13 mouse cellular contexts compared by ENCODE assay signal in genomic region chr4:103216046-103216445, GRCm38 (mm10). TPM values are rescaled to one million over a fixed set of nuclear protein-coding genes. Genes with fewer than 3 reads are reported as not detected.
A peak's percentile ranks its signal among the peaks of the same experiment; 100 is the strongest.
DNase-seq lines count a peak whose midpoint lies in the region; ATAC-seq lines count a peak whose summit lies in the region.
"Had no signal": no experiment of that assay in that cellular context is flagged by ENCODE, and none has a peak within 500 bp of the region (broad histone marks: within the 10 kb centered on the region; RNA-seq: fewer than 3 reads in every experiment).

No protein-coding gene starts in this region.

- 79% methylated on average over 6 of the region's 6 CpGs for WGBS in kidney, embryonic 14.5 days
- 72% methylated on average over 6 of the region's 6 CpGs for WGBS in liver, embryonic 11.5 days

- intact Hi-C loops in gastrocnemius, postnatal 36 days (cut with DNase I) = loop anchor here (5.0 kb wide), 1 partner anchor 104 kb away; the partner anchor contains the start of genes Mier1 and Wdr78

- no peaks in the 10 kb centered on the region for H3K27me3 ChIP-seq in kidney, embryonic 14.5 days (ENCODE audit: control insufficient read depth, insufficient read depth, low read length)
- H3K27me3 ChIP-seq in liver, embryonic 11.5 days (replicated peaks; ENCODE audit: control insufficient read depth, insufficient read depth, low read length) = no peaks in the 10 kb centered on the region
- H3K27me3 ChIP-seq: heart, embryonic 15.5 days; hindbrain, embryonic 13.5 days; midbrain, embryonic 13.5 days; neural tube, embryonic 12.5 days had no signal

- DNase-seq in kidney, adult 18-20 months = peak; percentile 66
- DNase-seq in A20 (ENCODE audit: low read depth, low spot score) = peak; percentile 9
- peak; percentile 67 for DNase-seq in induced T-regulatory cell, adult 2 months (ENCODE audit: low read depth)
- DNase-seq in liver, embryonic 11.5 days (ENCODE audit: low spot score) = no peak
- DNase-seq in gastrocnemius, postnatal 36 days = no peak
- no peak for DNase-seq in adrenal gland, postnatal 25 days
- DNase-seq: B cell, adult 2 months had no signal

- H3K4me1 ChIP-seq in kidney, embryonic 14.5 days (ENCODE audit: control insufficient read depth, insufficient read depth, low read length) = peaks cover 9% of the 10 kb centered on the region; the same call in 1 of the 2 replicates
- 0 out of 2 replicates have a peak, but pooled peaks cover 4% of the 10 kb centered on the region for H3K4me1 ChIP-seq in liver, embryonic 11.5 days (replicated peaks; ENCODE audit: control insufficient read depth, insufficient read depth, low read length)

- no peak overlapping the region for H3K9ac ChIP-seq in kidney, embryonic 14.5 days (ENCODE audit: low read depth, low read length)
- no peak overlapping the region for H3K9ac ChIP-seq in liver, embryonic 11.5 days (ENCODE audit: low read depth, low read length)

- no peak for ATAC-seq in kidney, embryonic 14.5 days (ENCODE audit: low FRiP score, low TSS enrichment)
- no peak for ATAC-seq in liver, embryonic 11.5 days (replicated peaks; ENCODE audit: low FRiP score)
- ATAC-seq in megakaryocyte-erythroid progenitor cell, adult 5-6 weeks (replicated peaks; ENCODE audit: low FRiP score, low TSS enrichment, poor library complexity, severe bottlenecking) = no peak

- H3K4me3 ChIP-seq in kidney, embryonic 14.5 days (ENCODE audit: low read length) = no peak overlapping the region
- H3K4me3 ChIP-seq in liver, embryonic 11.5 days (ENCODE audit: low read depth, low read length) = no peak overlapping the region

- no peak overlapping the region for H3K27ac ChIP-seq in kidney, embryonic 14.5 days (ENCODE audit: low read depth, low read length)
- peak overlapping the region; percentile 96; the same call in 1 of the 2 replicates for H3K27ac ChIP-seq in liver, embryonic 11.5 days (ENCODE audit: low read depth, low read length)

- H3K9me3 ChIP-seq in kidney, embryonic 14.5 days (ENCODE audit: control insufficient read depth, low read length) = no peaks in the 10 kb centered on the region
- H3K9me3 ChIP-seq in liver, embryonic 11.5 days (ENCODE audit: control insufficient read depth, low read length) = no peaks in the 10 kb centered on the region
- H3K9me3 ChIP-seq: heart, embryonic 15.5 days; hindbrain, embryonic 13.5 days; midbrain, embryonic 13.5 days; neural tube, embryonic 12.5 days had no signal

- H3K4me2 ChIP-seq in kidney, embryonic 14.5 days (replicated peaks; ENCODE audit: low read depth, low read length) = no peak overlapping the region
- peak overlapping the region; percentile 85; the same call in 1 of the 2 replicates for H3K4me2 ChIP-seq in liver, embryonic 11.5 days

- H3K36me3 ChIP-seq in kidney, embryonic 14.5 days (ENCODE audit: control insufficient read depth, insufficient read depth, low read length) = peaks cover 3% of the 10 kb centered on the region; the same call in 1 of the 2 replicates
- no peaks in the 10 kb centered on the region; the same call in 1 of the 2 replicates for H3K36me3 ChIP-seq in liver, embryonic 11.5 days (ENCODE audit: control insufficient read depth, insufficient read depth, low read length)
- H3K36me3 ChIP-seq: heart, embryonic 15.5 days had no signal

RNA-seq across cellular contexts. Expression of gene Slc35d1, which starts 1.1 kb away (rescaled TPM):
- 7.2 and 11.8 TPM in 2 replicates for polyA plus RNA-seq in kidney, embryonic 14.5 days (2014; fragmentation: Nextera tagmentation; extraction: Ambion mirVana)
- 15.4 and 16.8 TPM in 2 replicates for polyA plus RNA-seq in liver, embryonic 11.5 days (2014; fragmentation: Nextera tagmentation; extraction: Ambion mirVana)
- 18.5 and 21.5 TPM in 2 replicates for total RNA-seq in megakaryocyte-erythroid progenitor cell, adult 5-6 weeks (2014; fragmentation: Nextera tagmentation)
- total RNA-seq in megakaryocyte-erythroid progenitor cell, adult 5-6 weeks (2017) = 6.6 and 10.6 TPM in 2 replicates
- total RNA-seq in gastrocnemius, postnatal 36 days (2021) = 1 to 10 TPM; 4.4 to 4.7 TPM
- 14.7 and 17.3 TPM in 2 replicates for total RNA-seq in adrenal gland, postnatal 25 days (2021)

Comparison
In these comparisons a context has a peak if more than half of its experiments do, and no peak if none do; other contexts are left out.
1. DNase-seq: peak in kidney, adult 18-20 months (single experiment), A20 (single experiment) and induced T-regulatory cell, adult 2 months (single experiment); none in liver, embryonic 11.5 days (single experiment), gastrocnemius, postnatal 36 days (0 of 2) and adrenal gland, postnatal 25 days (single experiment).